Mouse (Mus musculus): ENCODE measurements around the gene Smg7. TPM values are rescaled to one million over a fixed set of nuclear protein-coding genes. Genes with fewer than 3 reads are reported as not detected.

The Smg7 gene
- polyA plus RNA-seq, 1 experiment from 2014 or later: 16.7 TPM

DNA sequence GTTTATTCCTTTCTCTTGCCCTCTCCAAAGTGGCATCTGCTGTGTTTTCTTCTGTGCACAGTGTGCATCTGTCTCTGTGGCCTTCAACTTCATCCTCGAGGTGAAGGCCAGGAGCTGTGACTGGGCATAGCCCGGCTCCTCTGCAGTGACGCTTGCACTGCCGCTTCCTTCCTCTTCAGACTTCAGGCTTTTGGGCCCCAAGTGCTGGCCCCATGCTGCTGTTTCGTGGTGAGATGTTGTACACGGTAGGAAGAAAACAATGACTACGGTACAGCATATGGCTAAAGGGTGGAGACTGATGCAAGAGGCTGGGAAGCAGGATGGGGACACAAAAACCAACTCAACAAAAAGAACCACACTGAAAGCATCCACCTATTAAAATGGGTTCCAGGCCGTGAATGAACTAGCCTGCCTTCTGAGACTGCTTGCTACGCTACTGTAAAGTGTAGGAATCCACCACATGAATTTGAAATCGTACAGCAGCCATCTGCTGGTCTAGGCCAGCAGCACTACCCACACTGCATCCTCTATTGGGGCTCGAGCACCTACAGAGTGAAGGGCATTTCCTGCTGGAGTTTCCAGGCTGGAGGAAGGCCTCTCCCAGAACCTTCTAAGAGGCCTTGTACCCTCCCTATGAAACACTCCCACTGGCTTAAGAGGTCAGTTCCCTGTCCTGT is 64.3 kb downstream of the Smg7 start:
- ATAC-seq: no peak; the same call in 1 of the 2 replicates
- WGBS (ENCODE audit: insufficient replicate concordance): 55% methylated on average over 11 of the region's 11 CpGs
- no peak overlapping the region for H3K4me3 ChIP-seq
- H3K27me3 ChIP-seq (replicated peaks): no peaks in the 10 kb centered on the region
- peaks cover 81% of the 10 kb centered on the region for H3K36me3 ChIP-seq
- H3K4me2 ChIP-seq: no peak overlapping the region
- no peak overlapping the region for H3K27ac ChIP-seq
- no peaks in the 10 kb centered on the region for H3K9me3 ChIP-seq (replicated peaks)
- no peaks in the 10 kb centered on the region for H3K4me1 ChIP-seq
- no peak overlapping the region for H3K9ac ChIP-seq

DNA sequence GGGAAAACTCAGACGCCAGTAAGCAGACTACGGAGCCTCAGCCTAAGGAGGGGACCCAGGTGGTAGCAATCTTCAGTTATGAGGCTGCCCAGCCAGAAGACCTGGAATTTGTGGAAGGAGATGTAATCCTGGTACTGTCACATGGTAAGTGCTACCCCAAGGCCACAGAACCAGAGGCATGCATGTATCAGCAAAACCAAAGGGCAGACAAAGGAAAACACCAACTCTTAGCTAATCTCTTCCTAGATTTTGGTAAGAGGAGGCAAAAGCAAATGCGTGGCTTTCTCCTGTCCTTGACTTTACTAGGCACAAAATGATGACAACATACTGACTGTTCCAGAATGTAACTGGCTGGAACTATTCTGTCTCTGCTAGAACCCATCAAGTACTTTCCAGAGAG is 67.4 kb downstream of the Smg7 start:
- Histone ChIP-seq H3K36me3 (peaks cover 51% of the 10 kb centered on the region), H3K27ac (no peak overlapping the region), H3K4me2 (no peak overlapping the region), H3K9ac (no peak overlapping the region), H3K27me3 (replicated peaks) (no peaks in the 10 kb centered on the region), H3K9me3 (replicated peaks) (no peaks in the 10 kb centered on the region), H3K4me1 (no peaks in the 10 kb centered on the region), H3K4me3 (no peak overlapping the region)
- 89% methylated on average over 3 of the region's 3 CpGs for WGBS (ENCODE audit: insufficient replicate concordance)
- no peak for ATAC-seq

- H3K9me3 ChIP-seq (replicated peaks): no peaks in the 10 kb centered on the region
- H3K9ac ChIP-seq: no peak overlapping the region
- H3K4me2 ChIP-seq: no peak overlapping the region
- H3K4me1 ChIP-seq: no peaks in the 10 kb centered on the region
- H3K27ac ChIP-seq: no peak overlapping the region
- H3K36me3 ChIP-seq: peaks cover 27% of the 10 kb centered on the region
- 61% methylated on average over 6 of the region's 6 CpGs for WGBS (ENCODE audit: insufficient replicate concordance)
- ATAC-seq: no peak
- no peak overlapping the region for H3K4me3 ChIP-seq
- H3K27me3 ChIP-seq (replicated peaks): no peaks in the 10 kb centered on the region
Observed at GRCm38 (mm10) chr1:152832316-152832715, 70.1 kb downstream of the Smg7 start.

DNA sequence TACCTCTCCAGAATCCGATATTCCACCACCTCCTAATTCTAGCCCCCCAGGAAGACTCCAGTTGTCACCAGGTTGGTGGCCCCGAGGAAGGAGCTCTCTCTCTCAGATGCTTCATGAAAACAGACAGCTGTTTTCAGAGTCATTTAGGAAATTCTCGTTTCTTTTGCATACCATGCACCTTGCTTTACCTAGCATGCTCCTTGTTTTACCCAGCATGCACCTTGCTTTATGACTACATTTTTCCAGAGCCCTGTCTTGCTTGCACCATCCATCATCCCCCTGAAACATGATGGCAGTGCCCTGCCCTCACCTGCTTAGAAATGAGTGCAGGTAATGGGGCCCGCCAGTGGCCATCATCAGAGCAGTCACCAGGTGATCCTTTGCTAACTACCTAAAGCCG is 70.8 kb downstream of the Smg7 start:
- Histone ChIP-seq H3K4me3 (no peak overlapping the region), H3K27ac (no peak overlapping the region), H3K9me3 (replicated peaks) (no peaks in the 10 kb centered on the region), H3K27me3 (replicated peaks) (no peaks in the 10 kb centered on the region), H3K9ac (no peak overlapping the region), H3K36me3 (peaks cover 20% of the 10 kb centered on the region), H3K4me2 (no peak overlapping the region), H3K4me1 (no peaks in the 10 kb centered on the region)
- 74% methylated on average over 5 of the region's 5 CpGs for WGBS (ENCODE audit: insufficient replicate concordance)
- ATAC-seq: no peak

GRCm38 (mm10) chr1:152831003-152831402 is 71.4 kb downstream of the Smg7 start:
- Histone ChIP-seq H3K27ac (no peak overlapping the region), H3K4me2 (no peak overlapping the region), H3K36me3 (peaks cover 14% of the 10 kb centered on the region), H3K4me3 (no peak overlapping the region), H3K27me3 (replicated peaks) (no peaks in the 10 kb centered on the region), H3K9ac (no peak overlapping the region), H3K4me1 (no peaks in the 10 kb centered on the region), H3K9me3 (replicated peaks) (no peaks in the 10 kb centered on the region)
- 86% methylated on average over 8 of the region's 8 CpGs for WGBS (ENCODE audit: insufficient replicate concordance)
- no peak for ATAC-seq

GRCm38 (mm10) chr1:152830054-152830453 is 72.4 kb downstream of the Smg7 start:
- no peak for ATAC-seq
- WGBS (ENCODE audit: insufficient replicate concordance): 86% methylated on average over 9 of the region's 9 CpGs
- H3K9ac ChIP-seq: no peak overlapping the region
- H3K27ac ChIP-seq: no peak overlapping the region
- H3K27me3 ChIP-seq (replicated peaks): no peaks in the 10 kb centered on the region
- no peak overlapping the region for H3K4me3 ChIP-seq
- peaks cover 5% of the 10 kb centered on the region for H3K36me3 ChIP-seq
- no peak overlapping the region for H3K4me2 ChIP-seq
- no peaks in the 10 kb centered on the region for H3K4me1 ChIP-seq
- no peaks in the 10 kb centered on the region for H3K9me3 ChIP-seq (replicated peaks)

DNA sequence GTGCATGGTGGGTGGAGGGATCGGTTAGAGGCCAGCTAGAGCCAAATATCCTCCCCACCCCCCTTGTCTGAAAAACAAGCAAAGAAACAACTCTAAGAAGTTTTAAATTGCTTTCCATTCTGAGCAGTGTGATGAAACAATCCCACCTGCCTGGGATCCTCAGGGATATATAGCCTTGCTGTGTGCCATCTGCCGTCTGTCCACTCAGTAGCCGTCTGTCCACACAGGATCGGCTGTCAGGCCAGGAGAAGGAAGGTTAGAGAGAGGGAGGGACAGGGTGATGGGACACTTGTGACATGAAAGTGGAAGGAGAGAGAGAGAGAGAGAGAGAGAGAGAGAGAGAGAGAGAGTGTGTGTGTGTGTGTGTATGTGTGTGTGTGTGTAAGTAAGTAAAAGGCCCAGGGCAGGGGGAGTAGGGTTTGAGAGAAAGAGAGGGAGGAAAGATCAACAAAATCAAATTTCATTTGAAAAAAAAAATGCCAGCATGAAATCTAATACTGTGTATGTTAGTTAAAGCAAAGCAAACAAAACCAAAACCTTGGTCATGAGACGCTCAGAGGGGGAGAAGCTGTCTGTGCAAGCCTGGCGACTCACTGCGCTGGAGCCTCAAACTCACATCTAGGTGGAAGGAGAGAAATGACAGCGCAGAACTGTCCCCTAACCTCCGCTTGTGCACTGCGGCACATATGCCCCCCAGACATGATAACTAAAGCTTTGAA is 73.7 kb downstream of the Smg7 start:
- Histone ChIP-seq H3K4me3 (no peak overlapping the region), H3K36me3 (no peaks in the 10 kb centered on the region; the same call in 1 of the 2 replicates), H3K9me3 (replicated peaks) (no peaks in the 10 kb centered on the region), H3K27ac (no peak overlapping the region), H3K9ac (no peak overlapping the region), H3K4me2 (no peak overlapping the region), H3K4me1 (no peaks in the 10 kb centered on the region), H3K27me3 (replicated peaks) (no peaks in the 10 kb centered on the region)
- 75% methylated on average over 10 of the region's 10 CpGs for WGBS (ENCODE audit: insufficient replicate concordance)
- ATAC-seq: no peak

DNA sequence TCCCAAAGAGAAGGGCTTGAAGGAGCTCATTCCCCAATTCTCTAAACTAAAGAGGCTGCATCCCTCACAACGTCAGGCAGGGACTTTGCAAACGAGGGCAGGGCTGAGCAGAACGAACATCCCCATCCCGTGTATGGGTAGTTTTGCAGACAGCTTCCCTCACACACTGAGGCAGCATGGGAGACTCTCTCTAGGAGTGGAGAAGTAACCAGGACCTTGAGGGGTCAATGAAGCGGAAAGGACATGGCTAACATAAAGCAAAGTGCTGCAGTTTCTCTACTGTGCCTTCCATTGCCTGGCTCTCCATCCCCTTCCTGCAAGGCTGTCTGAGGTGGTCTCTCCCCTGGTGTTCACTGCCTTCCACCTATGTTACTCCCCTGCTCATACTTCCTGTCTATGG is 74.3 kb downstream of the Smg7 start:
- Histone ChIP-seq H3K36me3 (no peaks in the 10 kb centered on the region; the same call in 1 of the 2 replicates), H3K9ac (no peak overlapping the region), H3K4me3 (no peak overlapping the region), H3K27ac (no peak overlapping the region), H3K9me3 (replicated peaks) (no peaks in the 10 kb centered on the region), H3K4me1 (no peaks in the 10 kb centered on the region), H3K4me2 (no peak overlapping the region), H3K27me3 (replicated peaks) (no peaks in the 10 kb centered on the region)
- WGBS (ENCODE audit: insufficient replicate concordance): 72% methylated on average over 5 of the region's 5 CpGs
- no peak for ATAC-seq

DNA sequence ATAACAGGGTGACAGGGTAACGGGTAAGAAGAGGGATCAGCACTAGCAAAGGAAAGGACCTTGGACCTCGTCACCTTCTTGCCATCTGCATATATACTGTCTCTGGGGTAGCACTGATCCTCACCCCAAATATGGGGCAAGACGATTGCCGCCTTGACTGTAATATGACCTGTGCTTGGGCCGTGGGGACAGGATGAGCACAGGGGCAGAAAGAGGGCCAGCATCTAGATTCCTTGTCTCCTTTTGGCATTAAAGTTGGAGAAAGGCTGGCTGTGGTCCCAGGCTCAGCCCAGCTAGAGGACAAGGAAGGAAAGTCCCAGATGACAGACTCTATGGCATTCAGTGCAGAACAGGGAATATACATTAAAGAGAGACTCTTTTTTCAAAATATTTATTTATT is 76.0 kb downstream of the Smg7 start:
- no peak overlapping the region for H3K4me3 ChIP-seq
- no peaks in the 10 kb centered on the region for H3K27me3 ChIP-seq (replicated peaks)
- no peak for ATAC-seq
- 71% methylated on average over 5 of the region's 5 CpGs for WGBS (ENCODE audit: insufficient replicate concordance)
- H3K27ac ChIP-seq: no peak overlapping the region
- H3K9me3 ChIP-seq (replicated peaks): no peaks in the 10 kb centered on the region
- no peaks in the 10 kb centered on the region; the same call in 1 of the 2 replicates for H3K36me3 ChIP-seq
- H3K4me2 ChIP-seq: no peak overlapping the region
- no peaks in the 10 kb centered on the region for H3K4me1 ChIP-seq
- H3K9ac ChIP-seq: no peak overlapping the region

- peak; percentile 40; the same call in 1 of the 2 replicates for ATAC-seq
- 75% methylated on average over 9 of the region's 9 CpGs for WGBS (ENCODE audit: insufficient replicate concordance)
- no peaks in the 10 kb centered on the region for H3K4me1 ChIP-seq
- H3K27me3 ChIP-seq (replicated peaks): no peaks in the 10 kb centered on the region
- H3K27ac ChIP-seq: no peak overlapping the region
- H3K9me3 ChIP-seq (replicated peaks): no peaks in the 10 kb centered on the region
- no peaks in the 10 kb centered on the region; the same call in 1 of the 2 replicates for H3K36me3 ChIP-seq
- H3K9ac ChIP-seq: no peak overlapping the region
- H3K4me3 ChIP-seq: no peak overlapping the region
- no peak overlapping the region for H3K4me2 ChIP-seq
Observed at GRCm38 (mm10) chr1:152824206-152824605, 78.2 kb downstream of the Smg7 start.

- Histone ChIP-seq H3K4me1 (no peaks in the 10 kb centered on the region), H3K27ac (no peak overlapping the region), H3K9ac (no peak overlapping the region), H3K4me3 (no peak overlapping the region), H3K4me2 (no peak overlapping the region), H3K27me3 (replicated peaks) (no peaks in the 10 kb centered on the region), H3K9me3 (replicated peaks) (no peaks in the 10 kb centered on the region), H3K36me3 (no peaks in the 10 kb centered on the region; the same call in 1 of the 2 replicates)
- WGBS (ENCODE audit: insufficient replicate concordance): 63% methylated on average over 4 of the region's 4 CpGs
- no peak for ATAC-seq
Observed at GRCm38 (mm10) chr1:152821746-152822145, 80.7 kb downstream of the Smg7 start.

DNA sequence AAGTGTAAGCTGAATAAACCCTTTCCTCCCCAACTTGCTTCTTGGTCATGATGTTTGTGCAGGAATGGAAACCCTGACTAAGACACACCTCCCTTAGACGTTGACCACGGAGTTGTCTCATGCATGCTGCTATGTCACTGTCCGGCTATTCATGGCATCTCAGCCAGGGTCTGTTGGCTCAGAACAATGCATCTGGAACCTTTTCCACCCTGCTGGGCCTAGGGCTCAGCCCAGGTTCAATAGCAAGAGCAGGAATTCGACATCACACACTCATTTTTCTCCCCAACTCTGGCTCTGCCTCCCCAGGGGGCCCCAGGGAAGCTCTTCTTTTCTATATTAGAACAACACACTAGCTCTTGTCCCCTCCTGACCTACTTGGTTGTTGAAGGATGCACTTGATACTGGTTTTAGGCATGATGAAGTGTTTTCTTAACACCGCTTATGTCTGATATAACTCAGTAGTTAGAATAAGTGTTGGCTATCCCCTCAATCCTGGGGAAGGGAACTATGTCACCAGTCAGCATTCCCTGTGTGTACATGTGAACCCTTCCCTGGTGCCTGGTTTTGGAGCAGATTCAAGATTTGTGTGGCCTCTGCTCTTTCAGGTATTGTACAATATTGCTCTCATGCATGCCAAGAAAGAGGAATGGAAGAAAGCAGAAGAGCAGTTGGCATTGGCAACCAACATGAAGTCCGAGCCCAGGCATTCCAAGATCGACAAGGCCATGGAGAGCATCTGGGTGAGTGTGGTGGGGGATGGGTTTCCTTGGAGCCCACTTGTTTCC is 81.3 kb downstream of the Smg7 start:
- Histone ChIP-seq H3K9ac (no peak overlapping the region), H3K27ac (no peak overlapping the region), H3K36me3 (no peaks in the 10 kb centered on the region; the same call in 1 of the 2 replicates), H3K4me3 (no peak overlapping the region), H3K4me2 (no peak overlapping the region), H3K27me3 (replicated peaks) (no peaks in the 10 kb centered on the region), H3K4me1 (0 out of 2 replicates have a peak, but pooled peaks cover 6% of the 10 kb centered on the region), H3K9me3 (replicated peaks) (no peaks in the 10 kb centered on the region)
- ATAC-seq: no peak
- 78% methylated on average over 7 of the region's 7 CpGs for WGBS (ENCODE audit: insufficient replicate concordance)

Measured in liver, embryonic 12.5 days (tissue).